Mouse (Mus musculus) stomach, postnatal 0 days (tissue): ENCODE measurements at regions not wholly inside any gene's neighbourhood (a gene's known extent, or its start where the extent isn't known, plus 50 kb on each side); places are given as distances from the start of the nearest gene placed in this dataset.

Source experiments
- CTCF ChIP-seq: IDR thresholded peaks from 2 replicates; pipeline ENCODE4 v1.5.1; 2016; ENCODE audit warnings: antibody characterized with exemption, low read depth, mild to moderate bottlenecking, moderate library complexity
- EP300 ChIP-seq: optimal IDR thresholded peaks from 2 replicates; pipeline ENCODE3; 2016; ENCODE audit warnings: antibody characterized with exemption

- TF ChIP-seq CTCF: no peak
- no peak for TF ChIP-seq EP300
Measured at GRCm38 (mm10) chr3:120531880-120532580, 639.5 kb downstream of the Rwdd3 start.
